ENCODE assay signal across 20 mouse cellular contexts in genomic region chr4:106096130-106096529, GRCm38 (mm10).
DNase-seq lines count a peak whose midpoint lies in the region; ATAC-seq and TF ChIP-seq lines count a peak whose summit lies in the region.
"Had no signal": no experiment of that assay in that cellular context is flagged by ENCODE, and none has a peak within 500 bp of the region (broad histone marks: within the 10 kb centered on the region; RNA-seq: fewer than 3 reads in every experiment).

No protein-coding gene starts in this region.

- H3K27me3 ChIP-seq in heart, embryonic 10.5 days (ENCODE audit: insufficient read depth, poor library complexity, severe bottlenecking) = no peaks in the 10 kb centered on the region
- no peaks in the 10 kb centered on the region for H3K27me3 ChIP-seq in forebrain, postnatal 0 days (ENCODE audit: insufficient read depth, low read length)
- H3K27me3 ChIP-seq: midbrain, embryonic 15.5 days; neural tube, embryonic 12.5 days had no signal

- TF ChIP-seq POLR2A in embryonic fibroblast, embryonic 13.5 days (IDR thresholded peaks at IDR 0.05; ENCODE audit: low read depth, low read length) = no peak

- no peaks in the 10 kb centered on the region for H3K9me3 ChIP-seq in heart, embryonic 10.5 days
- H3K9me3 ChIP-seq in forebrain, postnatal 0 days (ENCODE audit: low read length) = no peaks in the 10 kb centered on the region
- H3K9me3 ChIP-seq: midbrain, embryonic 15.5 days; neural tube, embryonic 12.5 days had no signal

- WGBS in heart, embryonic 10.5 days = 80% methylated on average over 3 of the region's 3 CpGs
- WGBS in forebrain, postnatal 0 days = 40% methylated on average over 3 of the region's 3 CpGs

- H3K36me3 ChIP-seq in heart, embryonic 10.5 days = 0 out of 2 replicates have a peak, but pooled peaks cover 2% of the 10 kb centered on the region
- no peaks in the 10 kb centered on the region for H3K36me3 ChIP-seq in forebrain, postnatal 0 days (ENCODE audit: insufficient read depth)
- H3K36me3 ChIP-seq: G1E; midbrain, embryonic 15.5 days; neural tube, embryonic 12.5 days had no signal

- ATAC-seq in forebrain, postnatal 0 days = no peak
- ATAC-seq: forebrain, embryonic 14.5 days; hindbrain, embryonic 16.5 days; intestine, embryonic 16.5 days; midbrain, embryonic 15.5 days had no signal

- no peak overlapping the region for H3K9ac ChIP-seq in forebrain, postnatal 0 days
- H3K9ac ChIP-seq: midbrain, embryonic 15.5 days; neural tube, embryonic 12.5 days had no signal

- DNase-seq in heart, embryonic 10.5 days (ENCODE audit: low spot score) = peak; percentile 17
- no peak for DNase-seq in heart, adult 9 months (ENCODE audit: low spot score in 2 of 2)
- peak; percentile 88 for DNase-seq in Muller cell, postnatal 12 days (ENCODE audit: inconsistent ontology term)
- peak; percentile 9 for DNase-seq in kidney, postnatal 14 days
- no peak for DNase-seq in MN1 (ENCODE audit: low spot score)
- no peak for DNase-seq in forebrain, postnatal 0 days
- DNase-seq: adrenal gland, postnatal 14 days; cerebellum, adult 9-11 months; gastrocnemius, postnatal 25 days; left cerebral cortex, postnatal 4 days; lung, postnatal 4 days; right cerebral cortex, postnatal 14 days had no signal

- no peak overlapping the region for H3K4me3 ChIP-seq in heart, embryonic 10.5 days
- no peak overlapping the region for H3K4me3 ChIP-seq in embryonic fibroblast, embryonic 13.5 days (ENCODE audit: insufficient read depth, low read length)
- no peak overlapping the region for H3K4me3 ChIP-seq in forebrain, postnatal 0 days (ENCODE audit: low read depth, low read length)
- H3K4me3 ChIP-seq: midbrain, embryonic 15.5 days; neural tube, embryonic 12.5 days had no signal

- no peak overlapping the region for H3K27ac ChIP-seq in heart, embryonic 10.5 days
- H3K27ac ChIP-seq in embryonic fibroblast, embryonic 13.5 days (ENCODE audit: insufficient read depth, low read length) = peak overlapping the region; percentile 85
- H3K27ac ChIP-seq in forebrain, postnatal 0 days (ENCODE audit: low read depth, low read length) = no peak overlapping the region
- H3K27ac ChIP-seq: midbrain, embryonic 15.5 days; neural tube, embryonic 12.5 days; stomach, postnatal 0 days had no signal

- no peak overlapping the region for H3K4me2 ChIP-seq in forebrain, postnatal 0 days (ENCODE audit: low read depth)
- H3K4me2 ChIP-seq: midbrain, embryonic 15.5 days; neural tube, embryonic 12.5 days had no signal

- peaks cover 9% of the 10 kb centered on the region for H3K4me1 ChIP-seq in heart, embryonic 10.5 days
- peaks cover 9% of the 10 kb centered on the region; the same call in 1 of the 2 replicates for H3K4me1 ChIP-seq in embryonic fibroblast, embryonic 13.5 days (ENCODE audit: control insufficient read depth, insufficient read depth, low read length)
- H3K4me1 ChIP-seq in forebrain, postnatal 0 days (ENCODE audit: insufficient read depth) = no peaks in the 10 kb centered on the region

- no peak for TF ChIP-seq CTCF in embryonic fibroblast, embryonic 13.5 days (IDR thresholded peaks at IDR 0.05; ENCODE audit: borderline replicate concordance, insufficient read depth, low read length)
- no peak for TF ChIP-seq CTCF in forebrain, postnatal 0 days (IDR thresholded peaks at IDR 0.05; ENCODE audit: low read depth)

Comparison
In these comparisons a context has a peak if more than half of its experiments do, and no peak if none do; other contexts are left out.
1. DNase-seq: peak in heart, embryonic 10.5 days (single experiment), Muller cell, postnatal 12 days (single experiment) and kidney, postnatal 14 days (single experiment); none in heart, adult 9 months (0 of 2), MN1 (single experiment) and forebrain, postnatal 0 days (single experiment).